Mouse (Mus musculus) kidney, adult 2 months (tissue): ENCODE measurements at regions not wholly inside any gene's neighbourhood (a gene's known extent, or its start where the extent isn't known, plus 50 kb on each side); places are given as distances from the start of the nearest gene placed in this dataset.

Experiments
- CTCF ChIP-seq: fragments of 200-500 bp; conservative IDR thresholded peaks from 2 replicates; pipeline ENCODE4 v1.5.1; 2011; ENCODE audit warnings: low read depth, mild to moderate bottlenecking, control low read depth, low read length, moderate library complexity, mixed read lengths; ENCODE audit not compliant: insufficient read depth, insufficient read length
- POLR2A ChIP-seq: fragments of 200-500 bp; IDR thresholded peaks from one replicate; pipeline ENCODE4 v1.6.1; 2011; ENCODE audit warnings: low read depth, low read length, control low read depth

GRCm38 (mm10) chr11:17377859-17378258 is 120.5 kb downstream of the C1d start:
- TF ChIP-seq POLR2A (no peak), CTCF (no peak)
